Mouse (Mus musculus) embryonic fibroblast, embryonic 13.5 days (primary cell): ENCODE measurements around the gene Arsk.

Experiments
- CTCF ChIP-seq: IDR thresholded peaks from 2 replicates; pipeline ENCODE4 v1.5.1; 2011; ENCODE audit warnings: mild to moderate bottlenecking, control low read depth, low read length, moderate library complexity, borderline replicate concordance; ENCODE audit not compliant: insufficient read depth
- POLR2A ChIP-seq: IDR thresholded peaks from 2 replicates; pipeline ENCODE4 v1.6.1; 2011; ENCODE audit warnings: low read depth, mild to moderate bottlenecking, control low read depth, low read length, moderate library complexity

GRCm38 (mm10) chr13:76062126-76062525 is 36.3 kb downstream of the Arsk start:
- no peak for TF ChIP-seq CTCF
- TF ChIP-seq POLR2A, result no peak
